Mouse (Mus musculus): ENCODE measurements around the gene Ada.
A peak's percentile ranks its signal among the peaks of the same experiment; 100 is the strongest.
"Not testable (repeated sequence)": the region's sequence is repeated elsewhere in the genome, so short reads cannot be mapped to it uniquely, and the experiment has no call there.

Gene Ada

GRCm38 (mm10) chr2:163697764-163698480 is 52.1 kb downstream of the Ada start:
- DNase-seq (ENCODE audit: extremely low spot score): no peak

- DNase-seq (ENCODE audit: extremely low spot score): peak; percentile 14
Measured at GRCm38 (mm10) chr2:163696763-163697162, 53.3 kb downstream of the Ada start.

GRCm38 (mm10) chr2:163693716-163694314 is 56.2 kb downstream of the Ada start:
- no peak for DNase-seq (ENCODE audit: extremely low spot score)

- no peak for DNase-seq (ENCODE audit: extremely low spot score)
Measured at GRCm38 (mm10) chr2:163692873-163693612, 57.0 kb downstream of the Ada start.

GRCm38 (mm10) chr2:163691846-163692605 is 58.0 kb downstream of the Ada start:
- DNase-seq (ENCODE audit: extremely low spot score): no peak

- peak; percentile 20 for DNase-seq (ENCODE audit: extremely low spot score)
Measured at GRCm38 (mm10) chr2:163690409-163691304, 59.4 kb downstream of the Ada start.

GRCm38 (mm10) chr2:163689771-163690170 is 60.3 kb downstream of the Ada start:
- no peak for DNase-seq (ENCODE audit: extremely low spot score)

GRCm38 (mm10) chr2:163688377-163688776 is 61.7 kb downstream of the Ada start:
- DNase-seq (ENCODE audit: extremely low spot score): not testable (repeated sequence)

GRCm38 (mm10) chr2:163686886-163687285 is 63.2 kb downstream of the Ada start:
- DNase-seq (ENCODE audit: extremely low spot score): no peak

- DNase-seq (ENCODE audit: extremely low spot score): no peak
Measured at GRCm38 (mm10) chr2:163686233-163686632, 63.8 kb downstream of the Ada start.

- DNase-seq (ENCODE audit: extremely low spot score): no peak
Measured at GRCm38 (mm10) chr2:163685761-163686200, 64.3 kb downstream of the Ada start.

GRCm38 (mm10) chr2:163685287-163685686 is 64.8 kb downstream of the Ada start:
- no peak for DNase-seq (ENCODE audit: extremely low spot score)

GRCm38 (mm10) chr2:163682344-163682743 is 67.7 kb downstream of the Ada start:
- DNase-seq (ENCODE audit: extremely low spot score): no peak

- no peak for DNase-seq (ENCODE audit: extremely low spot score)
Measured at GRCm38 (mm10) chr2:163676745-163677144, 73.3 kb downstream of the Ada start.
